Mouse (Mus musculus): ENCODE measurements around the gene Cmya5. TPM values are rescaled to one million over a fixed set of nuclear protein-coding genes. Genes with fewer than 3 reads are reported as not detected.

Gene Cmya5
- polyA plus RNA-seq, 1 experiment = 2.6 TPM

DNA sequence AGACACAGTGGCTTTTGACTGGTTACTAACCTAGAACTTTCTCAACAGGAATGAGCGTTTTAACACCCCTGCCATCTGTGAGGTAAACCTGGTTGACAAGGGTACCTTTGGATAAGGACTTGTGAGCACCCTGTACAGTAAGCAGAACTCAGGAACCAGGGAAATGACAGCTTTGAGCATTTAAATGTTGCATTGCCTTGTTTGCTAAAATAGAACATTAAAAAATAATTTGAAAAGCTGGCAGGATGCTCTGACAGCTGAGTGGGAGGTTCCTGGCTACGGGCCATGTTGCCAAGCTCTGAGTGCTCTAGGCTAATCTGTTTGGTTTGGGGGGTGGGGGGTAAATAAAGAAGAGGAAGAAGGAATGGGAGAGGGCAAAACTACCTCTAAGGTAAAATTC lies 70.9 kb downstream of the Cmya5 start:
- H3K27ac ChIP-seq (ENCODE audit: insufficient read depth, low read length) = no peak overlapping the region
- peaks cover 8% of the 10 kb centered on the region for H3K4me1 ChIP-seq (ENCODE audit: control insufficient read depth, insufficient read depth, low read length)
- no peak for TF ChIP-seq CTCF (IDR thresholded peaks at IDR 0.05; ENCODE audit: borderline replicate concordance, insufficient read depth, low read depth, low read length)
- TF ChIP-seq POLR2A (IDR thresholded peaks at IDR 0.05; ENCODE audit: borderline replicate concordance, insufficient read depth, low read length) = no peak
- no peaks in the 10 kb centered on the region for H3K27me3 ChIP-seq (ENCODE audit: control insufficient read depth, insufficient read depth, low read length)
- WGBS = 11% methylated on average over 2 of the region's 2 CpGs
- DNase-seq = peak; percentile 32 to 50
- H3K4me3 ChIP-seq (replicated peaks; ENCODE audit: insufficient read depth, low read depth, low read length) = no peak overlapping the region

DNA sequence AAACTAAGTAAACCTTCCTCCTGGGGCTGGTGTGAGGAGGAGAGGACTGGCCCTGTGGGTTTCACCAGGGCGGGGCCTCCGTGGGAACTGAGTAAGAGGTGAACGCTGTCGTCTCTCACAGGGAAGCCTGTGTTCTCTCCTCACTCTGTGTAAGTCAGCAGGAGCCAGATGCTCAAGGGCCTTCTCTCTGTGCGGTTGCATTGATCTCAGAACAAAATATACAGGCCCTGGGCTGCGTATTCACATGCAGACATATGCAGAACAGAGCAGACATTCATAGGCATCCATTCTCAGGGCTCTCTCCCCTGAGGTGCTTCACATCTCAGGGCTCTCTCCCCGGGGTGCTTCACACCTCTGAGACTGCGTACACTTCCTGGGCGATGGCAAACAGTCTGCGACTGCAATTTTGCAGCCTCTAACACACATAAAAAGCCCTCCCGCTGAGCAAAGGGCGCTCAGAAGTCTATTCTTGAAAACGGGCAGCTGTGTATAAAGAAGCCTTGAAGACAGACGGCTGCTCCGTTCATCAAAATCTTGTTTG lies 71.6 kb downstream of the Cmya5 start:
- 53% methylated on average over 15 of the region's 15 CpGs for WGBS
- DNase-seq = no peak
- Histone ChIP-seq H3K27me3 (ENCODE audit: control insufficient read depth, insufficient read depth, low read length) (no peaks in the 10 kb centered on the region), H3K4me3 (replicated peaks; ENCODE audit: insufficient read depth, low read depth, low read length) (no peak overlapping the region), H3K4me1 (ENCODE audit: control insufficient read depth, insufficient read depth, low read length) (peaks cover 8% of the 10 kb centered on the region), H3K27ac (ENCODE audit: insufficient read depth, low read length) (no peak overlapping the region)
- TF ChIP-seq POLR2A (IDR thresholded peaks at IDR 0.05; ENCODE audit: borderline replicate concordance, insufficient read depth, low read length) = no peak
- TF ChIP-seq CTCF (IDR thresholded peaks at IDR 0.05; ENCODE audit: borderline replicate concordance, insufficient read depth, low read depth, low read length) = no peak

- TF ChIP-seq POLR2A (IDR thresholded peaks at IDR 0.05; ENCODE audit: borderline replicate concordance, insufficient read depth, low read length) = no peak
- TF ChIP-seq CTCF (IDR thresholded peaks at IDR 0.05; ENCODE audit: borderline replicate concordance, insufficient read depth, low read depth, low read length) = no peak
- Histone ChIP-seq H3K4me3 (replicated peaks; ENCODE audit: insufficient read depth, low read depth, low read length) (no peak overlapping the region), H3K4me1 (ENCODE audit: control insufficient read depth, insufficient read depth, low read length) (peaks cover 8% of the 10 kb centered on the region), H3K27me3 (ENCODE audit: control insufficient read depth, insufficient read depth, low read length) (no peaks in the 10 kb centered on the region), H3K27ac (ENCODE audit: insufficient read depth, low read length) (no peak overlapping the region)
- WGBS = 50% methylated on average over 8 of the region's 8 CpGs
- no peak for DNase-seq
These were observed 74.1 kb downstream of the Cmya5 start for GRCm38 (mm10) chr13:93070406-93070805.

DNA sequence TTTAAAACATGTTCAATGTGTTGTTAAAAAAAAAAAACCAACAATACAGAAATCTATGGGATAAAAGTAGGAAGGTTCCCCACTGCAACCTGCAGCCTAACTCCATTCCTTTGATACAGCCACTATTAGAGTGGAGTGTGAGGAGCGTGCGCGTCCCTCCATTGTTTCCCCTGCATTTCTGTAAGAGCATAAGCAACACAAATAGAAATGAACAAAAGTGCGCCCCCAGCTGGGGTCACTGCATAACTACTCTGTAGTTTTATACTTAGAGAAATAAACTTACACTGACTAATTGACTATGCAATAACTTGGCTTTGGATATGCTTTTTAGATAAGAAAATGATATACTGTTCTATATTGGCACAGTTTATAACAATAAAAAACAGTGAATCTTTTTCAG lies 75.0 kb downstream of the Cmya5 start:
- H3K4me1 ChIP-seq (ENCODE audit: control insufficient read depth, insufficient read depth, low read length) = peaks cover 8% of the 10 kb centered on the region
- no peak for DNase-seq

DNA sequence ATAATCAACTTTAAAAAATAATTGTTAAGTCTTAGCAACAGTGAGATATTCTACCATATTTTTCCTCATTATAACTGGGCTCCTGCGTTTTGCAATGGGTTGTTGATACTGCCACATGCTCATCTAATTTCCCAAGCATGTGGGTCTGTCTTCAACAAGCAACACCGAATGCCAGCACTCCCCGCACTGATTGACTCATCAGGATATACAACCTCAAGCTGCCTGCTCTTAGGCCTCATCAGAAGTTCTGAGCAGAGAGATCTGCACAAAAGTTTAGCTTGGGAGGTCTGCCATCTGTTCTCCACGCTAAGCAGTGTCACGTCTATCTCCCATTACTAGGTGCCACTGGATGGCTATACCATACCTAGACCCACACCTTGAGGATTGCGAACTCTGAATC lies 76.2 kb downstream of the Cmya5 start:
- H3K4me3 ChIP-seq (replicated peaks; ENCODE audit: insufficient read depth, low read depth, low read length) = no peak overlapping the region
- DNase-seq = no peak
- no peak overlapping the region for H3K27ac ChIP-seq (ENCODE audit: insufficient read depth, low read length)
- WGBS = 89% methylated on average over 6 of the region's 6 CpGs
- peaks cover 2% of the 10 kb centered on the region; the same call in 1 of the 2 replicates for H3K4me1 ChIP-seq (ENCODE audit: control insufficient read depth, insufficient read depth, low read length)
- no peaks in the 10 kb centered on the region for H3K27me3 ChIP-seq (ENCODE audit: control insufficient read depth, insufficient read depth, low read length)
- TF ChIP-seq CTCF (IDR thresholded peaks at IDR 0.05; ENCODE audit: borderline replicate concordance, insufficient read depth, low read depth, low read length) (no peak), POLR2A (IDR thresholded peaks at IDR 0.05; ENCODE audit: borderline replicate concordance, insufficient read depth, low read length) (no peak)

More for the DNA sequence above, 75.0 kb downstream of the Cmya5 start:
- TF ChIP-seq POLR2A (IDR thresholded peaks at IDR 0.05; ENCODE audit: borderline replicate concordance, insufficient read depth, low read length) (no peak), CTCF (IDR thresholded peaks at IDR 0.05; ENCODE audit: borderline replicate concordance, insufficient read depth, low read depth, low read length) (no peak)
- H3K27ac ChIP-seq (ENCODE audit: insufficient read depth, low read length) = no peak overlapping the region
- no peaks in the 10 kb centered on the region for H3K27me3 ChIP-seq (ENCODE audit: control insufficient read depth, insufficient read depth, low read length)
- 74% methylated on average over 4 of the region's 4 CpGs for WGBS
- H3K4me3 ChIP-seq (replicated peaks; ENCODE audit: insufficient read depth, low read depth, low read length) = no peak overlapping the region

DNA sequence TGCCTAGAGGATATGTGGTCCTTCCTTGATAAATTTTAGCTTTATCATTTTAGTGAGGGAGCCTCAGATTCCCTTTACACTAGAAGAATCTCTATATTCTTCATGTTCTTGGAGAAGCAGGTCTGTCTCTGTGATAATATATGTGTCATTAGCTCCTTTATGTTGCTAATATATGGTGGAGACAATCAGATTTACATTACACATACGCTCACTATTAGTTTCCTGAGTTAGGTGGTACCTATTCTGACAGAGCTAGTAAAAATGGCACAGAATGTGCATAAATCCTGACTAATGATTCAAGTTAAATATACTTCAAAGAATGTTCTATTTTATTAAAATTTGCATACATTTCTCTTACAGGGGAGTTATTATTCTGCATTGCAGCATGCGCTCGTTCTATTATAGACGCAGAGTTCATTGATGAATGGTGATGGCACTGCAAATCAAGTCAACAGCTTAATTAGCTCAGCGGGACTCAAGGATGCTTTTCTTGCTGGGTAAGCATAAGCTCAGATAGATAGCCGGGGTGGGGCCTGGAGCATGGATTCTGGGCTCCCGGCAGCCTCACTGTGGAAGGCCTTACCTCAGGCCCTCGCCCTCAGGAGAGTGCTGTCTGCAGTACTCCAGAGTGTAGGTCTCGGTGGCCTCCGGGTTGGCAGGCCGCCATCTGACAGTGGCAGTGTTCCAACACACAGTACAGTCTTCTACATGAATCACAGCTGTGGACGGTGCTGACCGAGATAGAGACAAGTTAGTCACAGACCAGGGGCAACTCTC lies 81.5 kb downstream of the Cmya5 start:
- WGBS = 27% methylated on average over 13 of the region's 13 CpGs
- DNase-seq = peak; percentile 49 to 55
- Histone ChIP-seq H3K27ac (ENCODE audit: insufficient read depth, low read length) (no peak overlapping the region), H3K4me3 (replicated peaks; ENCODE audit: insufficient read depth, low read depth, low read length) (no peak overlapping the region), H3K4me1 (ENCODE audit: control insufficient read depth, insufficient read depth, low read length) (no peaks in the 10 kb centered on the region), H3K27me3 (ENCODE audit: control insufficient read depth, insufficient read depth, low read length) (no peaks in the 10 kb centered on the region)
- no peak for TF ChIP-seq POLR2A (IDR thresholded peaks at IDR 0.05; ENCODE audit: borderline replicate concordance, insufficient read depth, low read length)
- no peak for TF ChIP-seq CTCF (IDR thresholded peaks at IDR 0.05; ENCODE audit: borderline replicate concordance, insufficient read depth, low read depth, low read length)

- Histone ChIP-seq H3K4me1 (ENCODE audit: control insufficient read depth, insufficient read depth, low read length) (no peaks in the 10 kb centered on the region), H3K4me3 (replicated peaks; ENCODE audit: insufficient read depth, low read depth, low read length) (no peak overlapping the region), H3K27ac (ENCODE audit: insufficient read depth, low read length) (no peak overlapping the region), H3K27me3 (ENCODE audit: control insufficient read depth, insufficient read depth, low read length) (no peaks in the 10 kb centered on the region)
- 83% methylated on average over 4 of the region's 4 CpGs for WGBS
- TF ChIP-seq POLR2A (IDR thresholded peaks at IDR 0.05; ENCODE audit: borderline replicate concordance, insufficient read depth, low read length) (no peak), CTCF (IDR thresholded peaks at IDR 0.05; ENCODE audit: borderline replicate concordance, insufficient read depth, low read depth, low read length) (no peak)
- DNase-seq = no peak
These were observed 83.2 kb downstream of the Cmya5 start for GRCm38 (mm10) chr13:93061311-93061710.

- H3K27ac ChIP-seq (ENCODE audit: insufficient read depth, low read length) = no peak overlapping the region
- DNase-seq = no peak
- TF ChIP-seq POLR2A (IDR thresholded peaks at IDR 0.05; ENCODE audit: borderline replicate concordance, insufficient read depth, low read length) (no peak), CTCF (IDR thresholded peaks at IDR 0.05; ENCODE audit: borderline replicate concordance, insufficient read depth, low read depth, low read length) (no peak)
- no peaks in the 10 kb centered on the region for H3K4me1 ChIP-seq (ENCODE audit: control insufficient read depth, insufficient read depth, low read length)
- H3K4me3 ChIP-seq (replicated peaks; ENCODE audit: insufficient read depth, low read depth, low read length) = no peak overlapping the region
- WGBS = 63% methylated on average over 3 of the region's 3 CpGs
- no peaks in the 10 kb centered on the region for H3K27me3 ChIP-seq (ENCODE audit: control insufficient read depth, insufficient read depth, low read length)
These were observed 84.1 kb downstream of the Cmya5 start for GRCm38 (mm10) chr13:93060437-93060836.
